Mouse (Mus musculus): ENCODE data around the gene Syt14. TPM values are rescaled to one million over a fixed set of nuclear protein-coding genes. Genes with fewer than 3 reads are reported as not detected.

Syt14 gene
- polyA plus RNA-seq, 1 experiment from 2014 or later, result 7.4 TPM

- Histone ChIP-seq H3K27me3 (ENCODE audit: control insufficient read depth, insufficient read depth, low read length) (peaks cover 44% of the 10 kb centered on the region), H3K36me3 (ENCODE audit: control insufficient read depth, insufficient read depth, low read length) (no peaks in the 10 kb centered on the region; the same call in 1 of the 2 replicates), H3K9ac (ENCODE audit: low read length) (peak overlapping the region; percentile 91), H3K4me2 (ENCODE audit: low read depth) (peak overlapping the region; percentile 96), H3K9me3 (ENCODE audit: control insufficient read depth, low read length) (no peaks in the 10 kb centered on the region), H3K27ac (ENCODE audit: low read depth, low read length) (peak overlapping the region; percentile 96), H3K4me3 (ENCODE audit: low read depth, low read length) (peak overlapping the region; percentile 89), H3K4me1 (ENCODE audit: control insufficient read depth, insufficient read depth, low read length) (peaks cover 28% of the 10 kb centered on the region)
- WGBS, result 1% methylated on average over 19 of the region's 19 CpGs
- ATAC-seq (ENCODE audit: insufficient read depth, low FRiP score, low TSS enrichment) (no peak; the same call in 1 of the 2 replicates), DNase-seq (ENCODE audit: low spot score) (no peak)
Measured at GRCm38 (mm10) chr1:192853988-192854818, 181.4 kb downstream of the Syt14 start.

GRCm38 (mm10) chr1:192853429-192853828 lies 182.1 kb downstream of the Syt14 start:
- DNase-seq (ENCODE audit: low spot score), result no peak
- WGBS, result 36% methylated on average over 2 of the region's 2 CpGs
- Histone ChIP-seq H3K9ac (ENCODE audit: low read length) (no peak overlapping the region), H3K4me2 (ENCODE audit: low read depth) (peak overlapping the region; percentile 96), H3K9me3 (ENCODE audit: control insufficient read depth, low read length) (no peaks in the 10 kb centered on the region), H3K27ac (ENCODE audit: low read depth, low read length) (no peak overlapping the region), H3K27me3 (ENCODE audit: control insufficient read depth, insufficient read depth, low read length) (peaks cover 43% of the 10 kb centered on the region), H3K36me3 (ENCODE audit: control insufficient read depth, insufficient read depth, low read length) (peaks cover 3% of the 10 kb centered on the region), H3K4me1 (ENCODE audit: control insufficient read depth, insufficient read depth, low read length) (peaks cover 28% of the 10 kb centered on the region), H3K4me3 (ENCODE audit: low read depth, low read length) (peak overlapping the region; percentile 89; the same call in 1 of the 2 replicates)
- ATAC-seq (ENCODE audit: insufficient read depth, low FRiP score, low TSS enrichment), result no peak

DNA sequence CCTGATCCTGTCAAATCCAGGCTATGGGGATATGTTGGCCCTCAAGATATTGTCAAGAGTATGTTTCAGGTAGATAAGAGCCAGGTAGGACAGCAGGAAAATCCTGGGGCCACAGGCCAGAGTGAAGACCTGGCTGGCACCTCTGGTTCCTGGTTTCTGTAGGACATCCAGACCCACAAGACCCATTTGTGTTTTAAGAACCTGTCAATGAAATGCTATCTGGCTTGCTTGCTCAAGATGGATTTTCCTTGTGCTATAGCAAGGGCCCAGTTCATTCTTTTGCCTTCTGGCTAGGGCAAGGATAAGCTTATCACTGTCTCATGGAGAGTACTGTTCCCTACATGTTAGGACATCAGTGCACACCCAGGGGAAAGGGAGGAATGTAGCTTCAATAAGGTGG lies 183.5 kb downstream of the Syt14 start:
- no peak for DNase-seq (ENCODE audit: low spot score)
- Histone ChIP-seq H3K4me2 (ENCODE audit: low read depth) (peak overlapping the region; percentile 23), H3K9me3 (ENCODE audit: control insufficient read depth, low read length) (no peaks in the 10 kb centered on the region), H3K36me3 (ENCODE audit: control insufficient read depth, insufficient read depth, low read length) (peaks cover 5% of the 10 kb centered on the region), H3K9ac (ENCODE audit: low read length) (no peak overlapping the region; the same call in 1 of the 2 replicates), H3K27ac (ENCODE audit: low read depth, low read length) (no peak overlapping the region; the same call in 1 of the 2 replicates), H3K27me3 (ENCODE audit: control insufficient read depth, insufficient read depth, low read length) (peaks cover 38% of the 10 kb centered on the region), H3K4me1 (ENCODE audit: control insufficient read depth, insufficient read depth, low read length) (peaks cover 28% of the 10 kb centered on the region), H3K4me3 (ENCODE audit: low read depth, low read length) (no peak overlapping the region)
- ATAC-seq (ENCODE audit: insufficient read depth, low FRiP score, low TSS enrichment), result no peak

DNA sequence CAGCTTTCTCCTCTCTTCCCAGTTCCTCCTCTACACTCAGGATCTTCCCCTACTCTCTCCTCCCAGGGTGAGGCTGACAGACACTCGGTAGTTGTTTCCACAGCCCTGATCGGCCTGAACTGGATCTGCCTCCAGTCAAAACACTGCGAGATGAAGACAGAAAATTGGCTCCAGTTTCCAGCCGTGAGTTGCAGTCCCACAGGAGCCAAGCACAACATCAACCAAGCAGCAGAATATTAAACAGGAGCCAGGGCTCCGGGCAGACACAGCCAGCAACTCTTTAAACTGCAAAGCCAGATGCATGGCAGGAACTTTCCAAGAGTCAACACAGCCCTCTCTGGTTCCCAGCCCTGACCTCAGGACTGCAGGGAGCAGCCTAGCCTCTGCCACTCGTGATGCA lies 183.9 kb downstream of the Syt14 start:
- peaks cover 28% of the 10 kb centered on the region for H3K4me1 ChIP-seq (ENCODE audit: control insufficient read depth, insufficient read depth, low read length)

GRCm38 (mm10) chr1:192851126-192851525 lies 184.4 kb downstream of the Syt14 start:
- H3K27me3 ChIP-seq (ENCODE audit: control insufficient read depth, insufficient read depth, low read length), result peaks cover 33% of the 10 kb centered on the region

More for the DNA sequence above, 183.9 kb downstream of the Syt14 start:
- Histone ChIP-seq H3K27me3 (ENCODE audit: control insufficient read depth, insufficient read depth, low read length) (peaks cover 38% of the 10 kb centered on the region), H3K9ac (ENCODE audit: low read length) (no peak overlapping the region), H3K9me3 (ENCODE audit: control insufficient read depth, low read length) (no peaks in the 10 kb centered on the region), H3K36me3 (ENCODE audit: control insufficient read depth, insufficient read depth, low read length) (peaks cover 6% of the 10 kb centered on the region), H3K4me2 (ENCODE audit: low read depth) (peak overlapping the region; percentile 23), H3K4me3 (ENCODE audit: low read depth, low read length) (no peak overlapping the region), H3K27ac (ENCODE audit: low read depth, low read length) (peak overlapping the region; percentile 2; the same call in 1 of the 2 replicates)
- WGBS, result 11% methylated on average over 6 of the region's 6 CpGs
- DNase-seq (ENCODE audit: low spot score), result peak; percentile 31
- no peak for ATAC-seq (ENCODE audit: insufficient read depth, low FRiP score, low TSS enrichment)

DNA sequence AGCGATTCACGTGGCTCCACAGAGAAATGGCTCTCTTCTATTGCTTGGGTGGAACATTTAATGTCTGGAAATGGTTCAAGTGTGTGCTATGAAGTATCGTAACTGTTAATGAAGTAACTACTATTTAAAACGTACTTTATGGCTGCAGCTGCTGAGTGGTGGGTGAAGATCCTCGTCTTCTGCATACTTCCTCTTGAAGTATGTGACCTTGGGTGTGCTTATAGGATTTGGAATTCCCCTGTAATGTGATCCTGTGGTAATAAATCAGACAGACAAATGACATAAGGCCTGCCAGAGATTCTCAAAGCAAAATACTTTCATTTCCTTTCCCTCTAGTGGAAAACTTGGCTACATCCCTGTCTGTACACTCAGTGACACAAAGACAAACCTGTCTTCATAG lies 186.0 kb downstream of the Syt14 start:
- Histone ChIP-seq H3K27ac (ENCODE audit: low read depth, low read length) (no peak overlapping the region), H3K27me3 (ENCODE audit: control insufficient read depth, insufficient read depth, low read length) (peaks cover 32% of the 10 kb centered on the region), H3K36me3 (ENCODE audit: control insufficient read depth, insufficient read depth, low read length) (peaks cover 7% of the 10 kb centered on the region), H3K4me1 (ENCODE audit: control insufficient read depth, insufficient read depth, low read length) (peaks cover 22% of the 10 kb centered on the region), H3K9me3 (ENCODE audit: control insufficient read depth, low read length) (no peaks in the 10 kb centered on the region), H3K4me2 (ENCODE audit: low read depth) (no peak overlapping the region), H3K9ac (ENCODE audit: low read length) (no peak overlapping the region), H3K4me3 (ENCODE audit: low read depth, low read length) (no peak overlapping the region)
- DNase-seq (ENCODE audit: low spot score), result no peak
- WGBS, result 69% methylated on average over 5 of the region's 5 CpGs
- ATAC-seq (ENCODE audit: insufficient read depth, low FRiP score, low TSS enrichment), result no peak

More at GRCm38 (mm10) chr1:192851126-192851525, 184.4 kb downstream of the Syt14 start:
- peak overlapping the region; percentile 9; the same call in 1 of the 2 replicates for H3K4me2 ChIP-seq (ENCODE audit: low read depth)
- peak overlapping the region; percentile 2; the same call in 1 of the 2 replicates for H3K27ac ChIP-seq (ENCODE audit: low read depth, low read length)
- DNase-seq (ENCODE audit: low spot score) (no peak), ATAC-seq (ENCODE audit: insufficient read depth, low FRiP score, low TSS enrichment) (no peak)
- no peak overlapping the region for H3K9ac ChIP-seq (ENCODE audit: low read length)
- H3K4me3 ChIP-seq (ENCODE audit: low read depth, low read length), result no peak overlapping the region
- H3K36me3 ChIP-seq (ENCODE audit: control insufficient read depth, insufficient read depth, low read length), result peaks cover 7% of the 10 kb centered on the region
- H3K9me3 ChIP-seq (ENCODE audit: control insufficient read depth, low read length), result no peaks in the 10 kb centered on the region
- 2% methylated on average over 2 of the region's 2 CpGs for WGBS
- H3K4me1 ChIP-seq (ENCODE audit: control insufficient read depth, insufficient read depth, low read length), result peaks cover 24% of the 10 kb centered on the region

- DNase-seq (ENCODE audit: low spot score) (no peak), ATAC-seq (ENCODE audit: insufficient read depth, low FRiP score, low TSS enrichment) (no peak)
- H3K27me3 ChIP-seq (ENCODE audit: control insufficient read depth, insufficient read depth, low read length), result peaks cover 12% of the 10 kb centered on the region
- H3K36me3 ChIP-seq (ENCODE audit: control insufficient read depth, insufficient read depth, low read length), result peaks cover 7% of the 10 kb centered on the region
- no peak overlapping the region for H3K4me2 ChIP-seq (ENCODE audit: low read depth)
- no peak overlapping the region for H3K9ac ChIP-seq (ENCODE audit: low read length)
- H3K4me3 ChIP-seq (ENCODE audit: low read depth, low read length), result no peak overlapping the region
- 51% methylated on average over 3 of the region's 3 CpGs for WGBS
- H3K4me1 ChIP-seq (ENCODE audit: control insufficient read depth, insufficient read depth, low read length), result peaks cover 6% of the 10 kb centered on the region
- H3K27ac ChIP-seq (ENCODE audit: low read depth, low read length), result no peak overlapping the region
- H3K9me3 ChIP-seq (ENCODE audit: control insufficient read depth, low read length), result no peaks in the 10 kb centered on the region
Measured at GRCm38 (mm10) chr1:192847254-192847653, 188.3 kb downstream of the Syt14 start.

All from neural tube, embryonic 11.5 days (tissue).